Mouse (Mus musculus) adrenal gland, adult 8-10 months (tissue): ENCODE results near the gene Olfr945. TPM values are rescaled to one million over a fixed set of nuclear protein-coding genes. Genes with fewer than 3 reads are reported as not detected.

Experiments
- DNase-seq: peaks from one replicate; pipeline ENCODE4 v3.0.0; 2022
- total RNA-seq, 4 experiments: library from RNA; stranded (reverse); gene quantifications; 2 replicates each; pipeline ENCODE4 v1.2.4; 2022

Olfr945 gene
- total RNA-seq, result not detected

DNA sequence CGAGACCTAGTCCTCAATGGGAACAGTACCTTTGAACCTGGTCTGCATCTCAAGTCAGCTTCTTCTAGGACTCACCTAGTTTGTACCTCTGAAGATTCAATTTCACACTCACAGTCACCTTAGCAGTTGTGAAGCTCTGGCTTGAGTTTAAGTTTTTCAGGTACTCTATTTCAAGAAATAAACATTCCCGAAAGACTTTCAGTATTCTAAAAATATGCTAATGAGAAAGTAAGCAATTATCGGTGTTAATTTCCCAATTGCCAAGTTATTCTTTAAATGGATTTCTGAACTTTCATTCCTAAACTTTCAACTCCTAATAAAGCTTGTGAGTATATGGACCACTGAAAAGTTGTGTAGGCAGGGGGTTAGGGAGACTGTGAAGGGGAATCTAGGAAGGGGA is at the start of gene Olfr945:
Gene Olfr945, minus strand, starts transcription at position 101 of the 400 bp plus-strand sequence.
- no peak for DNase-seq

DNA sequence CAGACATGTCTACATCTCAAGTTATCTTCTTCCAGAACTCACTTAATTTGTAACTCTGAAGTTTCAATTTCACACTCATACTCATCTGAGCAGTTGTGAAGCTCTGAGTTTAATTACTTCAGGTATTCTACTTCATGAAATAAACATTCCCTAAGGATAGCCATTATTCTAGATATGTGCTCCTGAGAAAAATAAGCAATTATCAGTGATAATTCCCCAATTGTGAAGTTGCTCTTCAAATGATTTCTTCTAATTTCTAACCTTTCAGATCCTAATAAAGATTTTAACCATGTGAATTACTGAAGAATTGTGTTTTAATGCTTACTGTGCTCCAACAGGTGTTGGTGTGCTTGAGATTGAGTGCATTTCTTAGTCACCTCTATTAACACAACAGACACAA is 49.3 kb upstream of the Olfr945 start, which contains the start of gene Olfr948:
Gene Olfr948, minus strand, starts transcription at position 101 of the 400 bp plus-strand sequence.
- DNase-seq, result no peak

GRCm38 (mm10) chr9:39287136-39287535 is 10.5 kb upstream of the Olfr945 start:
- DNase-seq, result no peak

GRCm38 (mm10) chr9:39249894-39250293 is 26.7 kb downstream of the Olfr945 start, which contains the start of gene Olfr1537:
Gene Olfr1537 (minus strand): TSS chr9:39249994.
- DNase-seq, result no peak

Other genes starting within 250 kb of the Olfr945 start
- gene Olfr937, start 211.9 kb downstream of the Olfr945 start, total RNA-seq, result not detected
- not detected for gene Olfr938, start 197.9 kb downstream of the Olfr945 start, total RNA-seq
- gene Olfr27, start 148.7 kb downstream of the Olfr945 start, total RNA-seq, result not detected
- gene Olfr943, start 110.5 kb downstream of the Olfr945 start, total RNA-seq, result not detected
- gene Olfr944, start 74.9 kb downstream of the Olfr945 start, total RNA-seq, result not detected
- not detected for gene Olfr1537, start 26.8 kb downstream of the Olfr945 start, total RNA-seq
- gene Olfr948, start 49.2 kb upstream of the Olfr945 start, total RNA-seq, result not detected
- not detected for gene Olfr951, start 110.6 kb upstream of the Olfr945 start, total RNA-seq
- gene Olfr952, start 150.3 kb upstream of the Olfr945 start, total RNA-seq, result not detected
- not detected for gene Olfr954, start 179.9 kb upstream of the Olfr945 start, total RNA-seq
- not detected for gene Olfr955, start 195.1 kb upstream of the Olfr945 start, total RNA-seq
- gene Olfr44, start 217.2 kb upstream of the Olfr945 start, total RNA-seq, result not detected
- not detected for gene Olfr957, start 239.0 kb upstream of the Olfr945 start, total RNA-seq